Mouse (Mus musculus) ES-Bruce4 (cell line): ENCODE data around the gene Ptpn14.

Experiments
- CTCF ChIP-seq: IDR thresholded peaks from one replicate; pipeline ENCODE4 v1.8.1; 2011; ENCODE audit warnings: low read depth, low read length
- EP300 ChIP-seq: IDR thresholded peaks from 2 replicates; pipeline ENCODE4 v1.6.1; 2011; ENCODE audit warnings: low read depth, low read length; ENCODE audit not compliant: insufficient read depth
- POLR2A ChIP-seq: IDR thresholded peaks from one replicate; pipeline ENCODE4 v1.8.1; 2011; ENCODE audit warnings: low read length; ENCODE audit not compliant: insufficient read depth

DNA sequence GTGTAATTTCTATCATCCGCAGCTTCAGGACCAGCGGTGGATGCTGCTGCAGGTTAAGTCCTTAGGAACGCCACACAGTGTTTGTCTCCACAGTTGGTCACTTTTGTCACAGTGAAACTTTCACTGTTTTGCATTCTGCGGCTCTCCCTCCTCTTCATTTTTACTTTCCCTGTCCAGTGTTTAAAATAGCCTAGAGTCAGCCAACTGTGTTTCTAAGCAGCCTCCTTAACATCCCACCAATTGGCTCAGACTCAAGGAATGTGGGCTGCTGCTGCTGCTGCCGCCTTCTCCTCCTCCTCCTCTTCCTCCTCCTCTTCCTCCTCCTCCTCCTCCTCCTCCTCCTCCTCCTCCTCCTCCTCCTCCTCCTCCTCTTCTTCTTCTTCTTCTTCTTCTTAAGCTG lies 22.2 kb downstream of the Ptpn14 start:
- TF ChIP-seq POLR2A (no peak), CTCF (no peak), EP300 (no peak)
